Mouse (Mus musculus) liver, embryonic 14.5 days (tissue): Measurements from ENCODE around the gene Fmnl2.

Experiments
- CTCF ChIP-seq: IDR thresholded peaks from 2 replicates; pipeline ENCODE4 v1.5.1; 2016; ENCODE audit warnings: antibody characterized with exemption, low read depth, control low read depth
- EP300 ChIP-seq: IDR thresholded peaks from 2 replicates; pipeline ENCODE4 v1.6.1; 2016; ENCODE audit warnings: antibody characterized with exemption, low read depth

DNA sequence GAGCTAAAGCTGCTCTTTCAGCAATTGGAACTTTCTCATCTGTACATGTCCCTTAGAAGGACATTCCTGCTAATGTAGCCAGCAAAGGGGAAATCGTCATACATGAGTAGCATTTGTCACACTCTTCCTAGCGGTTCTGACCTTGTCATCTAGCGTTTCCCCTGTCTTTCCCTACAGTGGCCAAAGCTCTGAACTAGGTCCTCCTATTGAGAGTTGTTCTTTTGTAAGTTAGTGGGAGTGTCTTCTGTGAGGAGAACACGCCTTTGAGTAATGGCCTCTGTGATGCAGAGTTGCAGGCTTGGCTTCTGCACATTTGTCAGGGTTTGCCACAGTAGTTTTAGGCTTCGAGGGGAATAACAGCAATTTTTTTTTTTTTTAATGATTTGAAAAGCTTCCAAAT is 250.9 kb downstream of the Fmnl2 start:
- TF ChIP-seq CTCF = no peak
- TF ChIP-seq EP300 = no peak
